Mouse (Mus musculus): ENCODE measurements around the gene Rundc1. TPM values are rescaled to one million over a fixed set of nuclear protein-coding genes. Genes with fewer than 3 reads are reported as not detected.
"Not testable (repeated sequence)": the region's sequence is repeated elsewhere in the genome, so short reads cannot be mapped to it uniquely, and the experiment has no call there.

Rundc1 gene
- polyA plus RNA-seq (2012; rRNA removed): 24.7 and 27.6 TPM in 2 replicates

DNA sequence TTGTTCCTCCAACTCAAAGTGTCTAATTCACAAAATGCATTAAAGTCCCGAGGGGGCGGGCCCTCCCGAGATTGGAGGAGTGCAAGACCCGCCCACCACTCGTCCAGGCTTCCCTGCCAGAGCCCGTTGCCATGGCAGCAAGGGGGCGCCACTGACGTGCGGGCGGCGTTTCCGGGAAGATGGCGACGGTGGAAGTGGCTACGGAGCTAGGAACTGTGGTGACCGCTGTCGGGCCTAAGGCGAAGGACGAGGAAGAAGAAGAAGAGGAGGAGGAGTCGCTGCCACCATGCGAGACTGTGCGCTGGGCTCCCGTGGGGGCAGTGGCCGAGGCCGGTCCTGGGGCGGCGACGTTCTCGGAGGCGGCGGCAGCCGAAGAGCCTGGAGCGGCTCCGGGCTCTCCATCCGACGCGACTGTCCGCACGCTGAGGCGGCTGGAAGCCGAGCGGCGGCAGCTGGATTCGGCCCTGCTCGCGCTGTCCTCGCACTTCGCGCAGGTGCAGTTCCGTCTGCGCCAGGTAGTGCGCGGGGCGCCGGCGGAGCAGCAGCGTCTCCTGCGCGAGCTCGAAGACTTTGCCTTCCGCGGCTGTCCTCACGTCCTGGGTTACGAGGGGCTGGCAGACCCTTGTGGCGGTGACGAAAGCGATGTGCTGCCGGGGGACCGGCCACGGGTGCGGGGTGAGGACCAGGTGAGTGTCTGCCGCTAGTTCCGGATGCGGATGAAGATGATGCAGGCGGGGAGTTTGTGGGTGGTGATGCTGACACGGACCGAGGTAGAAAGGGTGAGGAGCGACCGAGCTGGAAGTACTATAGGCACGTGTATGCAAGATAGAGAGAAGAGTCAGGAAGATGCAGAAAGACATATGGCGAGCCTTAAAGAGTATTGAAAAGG is at the start of gene Rundc1, which contains the start of gene Ptges3l:
Rundc1 (plus strand) TSS at position 161 of the 889 bp plus-strand sequence.
Ptges3l (minus strand) TSS at position 409 of the 889 bp plus-strand sequence.
- Histone ChIP-seq H3K4me1 (ENCODE audit: control insufficient read depth, insufficient read depth, low read length) (peaks cover 18% of the 10 kb centered on the region), H3K36me3 (ENCODE audit: control insufficient read depth, insufficient read depth, low read length) (no peaks in the 10 kb centered on the region), H3K4me3 (ENCODE audit: insufficient read depth, low read depth, low read length) (peak within 1 kb of the TSS; percentile 87), H3K27me3 (replicated peaks; ENCODE audit: control insufficient read depth, insufficient read depth, low read length) (no peaks in the 10 kb centered on the region), H3K27ac (ENCODE audit: insufficient read depth, low read depth, low read length) (peak within 1 kb of the TSS; percentile 78)
- TF ChIP-seq CTCF (conservative IDR thresholded peaks at IDR 0.05; ENCODE audit: insufficient read depth, insufficient read length, low read depth, low read length) (no peak), POLR2A (IDR thresholded peaks at IDR 0.05; ENCODE audit: low read depth, low read length) (peak; percentile 39)
- under 1% methylated on average over 81 of the region's 81 CpGs for WGBS
- peak; percentile 98 for DNase-seq

- peak; percentile 45 for DNase-seq
These were observed 46.7 kb upstream of the Rundc1 start for GRCm38 (mm10) chr11:101378196-101378595.

GRCm38 (mm10) chr11:101378926-101379325 is 46.0 kb upstream of the Rundc1 start:
- TF ChIP-seq POLR2A (IDR thresholded peaks at IDR 0.05; ENCODE audit: low read depth, low read length) (peak; percentile 69), CTCF (conservative IDR thresholded peaks at IDR 0.05; ENCODE audit: insufficient read depth, insufficient read length, low read depth, low read length) (no peak)
- no peaks in the 10 kb centered on the region for H3K27me3 ChIP-seq (replicated peaks; ENCODE audit: control insufficient read depth, insufficient read depth, low read length)
- no peak overlapping the region for H3K4me3 ChIP-seq (ENCODE audit: insufficient read depth, low read depth, low read length)
- peak; percentile 69 for DNase-seq
- H3K27ac ChIP-seq (ENCODE audit: insufficient read depth, low read depth, low read length): no peak overlapping the region
- H3K4me1 ChIP-seq (ENCODE audit: control insufficient read depth, insufficient read depth, low read length): no peaks in the 10 kb centered on the region
- 49% methylated on average over 6 of the region's 6 CpGs for WGBS
- peaks cover 13% of the 10 kb centered on the region; the same call in 1 of the 2 replicates for H3K36me3 ChIP-seq (ENCODE audit: control insufficient read depth, insufficient read depth, low read length)

More at GRCm38 (mm10) chr11:101378196-101378595, 46.7 kb upstream of the Rundc1 start:
- not testable (repeated sequence) for H3K4me1 ChIP-seq (ENCODE audit: control insufficient read depth, insufficient read depth, low read length); H3K27ac ChIP-seq (ENCODE audit: insufficient read depth, low read depth, low read length); H3K4me3 ChIP-seq (ENCODE audit: insufficient read depth, low read depth, low read length); H3K27me3 ChIP-seq (replicated peaks; ENCODE audit: control insufficient read depth, insufficient read depth, low read length)
- H3K36me3 ChIP-seq (ENCODE audit: control insufficient read depth, insufficient read depth, low read length): peaks cover 16% of the 10 kb centered on the region; the same call in 1 of the 2 replicates
- 70% methylated on average over 8 of the region's 8 CpGs for WGBS

DNA sequence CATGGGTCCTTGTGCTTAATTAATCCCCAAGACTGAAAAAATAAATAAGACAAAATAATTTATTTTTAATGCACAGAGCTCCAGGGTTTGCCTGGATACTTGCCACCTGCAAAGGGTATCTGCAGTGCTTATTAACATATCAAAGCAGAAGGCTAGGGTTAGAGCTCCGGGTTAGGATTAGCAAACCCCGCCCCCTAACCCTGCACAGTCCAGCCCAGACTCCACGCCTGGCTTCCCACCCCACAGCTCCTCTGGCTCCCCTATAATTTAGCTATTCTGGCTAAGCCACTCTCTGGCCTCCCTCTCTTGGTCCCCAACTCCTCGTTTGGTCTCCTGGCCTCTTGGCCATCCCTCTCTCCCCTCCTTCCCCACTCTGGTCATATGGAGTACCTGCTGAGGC is 43.1 kb upstream of the Rundc1 start:
- Histone ChIP-seq H3K27me3 (replicated peaks; ENCODE audit: control insufficient read depth, insufficient read depth, low read length) (no peaks in the 10 kb centered on the region), H3K27ac (ENCODE audit: insufficient read depth, low read depth, low read length) (no peak overlapping the region), H3K4me3 (ENCODE audit: insufficient read depth, low read depth, low read length) (no peak overlapping the region), H3K36me3 (ENCODE audit: control insufficient read depth, insufficient read depth, low read length) (peaks cover 2% of the 10 kb centered on the region; the same call in 1 of the 2 replicates), H3K4me1 (ENCODE audit: control insufficient read depth, insufficient read depth, low read length) (no peaks in the 10 kb centered on the region)
- WGBS: 29% methylated on average over 4 of the region's 4 CpGs
- TF ChIP-seq POLR2A (IDR thresholded peaks at IDR 0.05; ENCODE audit: low read depth, low read length) (no peak), CTCF (conservative IDR thresholded peaks at IDR 0.05; ENCODE audit: insufficient read depth, insufficient read length, low read depth, low read length) (no peak)
- DNase-seq: no peak

GRCm38 (mm10) chr11:101395110-101395509 is 29.8 kb upstream of the Rundc1 start:
- Histone ChIP-seq H3K4me3 (ENCODE audit: insufficient read depth, low read depth, low read length) (no peak overlapping the region), H3K4me1 (ENCODE audit: control insufficient read depth, insufficient read depth, low read length) (peaks cover 6% of the 10 kb centered on the region), H3K27me3 (replicated peaks; ENCODE audit: control insufficient read depth, insufficient read depth, low read length) (no peaks in the 10 kb centered on the region), H3K27ac (ENCODE audit: insufficient read depth, low read depth, low read length) (no peak overlapping the region; the same call in 1 of the 2 replicates), H3K36me3 (ENCODE audit: control insufficient read depth, insufficient read depth, low read length) (no peaks in the 10 kb centered on the region)
- DNase-seq: peak; percentile 92
- TF ChIP-seq CTCF (conservative IDR thresholded peaks at IDR 0.05; ENCODE audit: insufficient read depth, insufficient read length, low read depth, low read length) (peak; percentile 98), POLR2A (IDR thresholded peaks at IDR 0.05; ENCODE audit: low read depth, low read length) (no peak)
- WGBS: under 1% methylated on average over 8 of the region's 8 CpGs

GRCm38 (mm10) chr11:101415306-101415705 is 9.6 kb upstream of the Rundc1 start:
- H3K27ac ChIP-seq (ENCODE audit: insufficient read depth, low read depth, low read length): no peak overlapping the region
- 75% methylated on average over 2 of the region's 2 CpGs for WGBS
- no peak overlapping the region for H3K4me3 ChIP-seq (ENCODE audit: insufficient read depth, low read depth, low read length)
- H3K27me3 ChIP-seq (replicated peaks; ENCODE audit: control insufficient read depth, insufficient read depth, low read length): no peaks in the 10 kb centered on the region
- H3K36me3 ChIP-seq (ENCODE audit: control insufficient read depth, insufficient read depth, low read length): peaks cover 2% of the 10 kb centered on the region; the same call in 1 of the 2 replicates
- H3K4me1 ChIP-seq (ENCODE audit: control insufficient read depth, insufficient read depth, low read length): peaks cover 9% of the 10 kb centered on the region; the same call in 1 of the 2 replicates
- TF ChIP-seq POLR2A (IDR thresholded peaks at IDR 0.05; ENCODE audit: low read depth, low read length): no peak
- no peak for TF ChIP-seq CTCF (conservative IDR thresholded peaks at IDR 0.05; ENCODE audit: insufficient read depth, insufficient read length, low read depth, low read length)
- no peak for DNase-seq

DNA sequence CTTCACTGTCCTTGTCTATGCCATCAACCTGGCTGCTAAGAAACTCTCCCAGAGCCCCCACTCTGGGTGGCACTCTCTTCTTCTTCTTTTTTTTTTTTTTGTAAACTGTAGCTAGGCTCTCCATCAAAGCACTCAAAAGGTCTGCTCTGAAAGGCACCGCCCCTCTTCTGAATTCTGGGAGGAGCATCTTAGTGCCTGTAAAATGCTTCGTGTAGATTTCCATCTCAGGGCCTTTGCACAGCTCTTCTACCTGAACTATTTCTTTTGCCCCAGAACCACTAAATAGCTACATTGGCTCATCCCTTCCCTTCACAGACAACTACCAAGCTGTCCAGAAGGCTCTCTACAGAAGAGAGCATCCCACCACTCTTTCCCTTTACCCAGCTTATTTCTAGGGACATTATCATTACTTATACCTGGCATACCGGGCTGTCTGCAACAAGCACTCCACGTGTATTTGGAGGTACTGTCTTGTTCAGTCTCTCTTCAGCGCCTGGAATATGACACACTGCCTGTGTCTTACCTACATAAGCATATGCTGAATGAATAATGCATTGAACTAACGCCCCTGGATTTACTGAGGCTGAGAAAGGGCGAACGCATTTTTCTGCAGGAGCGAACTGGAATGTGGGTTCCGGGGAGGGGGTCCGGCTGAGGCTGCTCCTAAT is 8.3 kb upstream of the Rundc1 start:
- WGBS: 2% methylated on average over 11 of the region's 11 CpGs

More for the DNA sequence above, 8.3 kb upstream of the Rundc1 start:
- no peak overlapping the region for H3K27ac ChIP-seq (ENCODE audit: insufficient read depth, low read depth, low read length)
- H3K4me3 ChIP-seq (ENCODE audit: insufficient read depth, low read depth, low read length): peak overlapping the region; percentile 91
- peaks cover 9% of the 10 kb centered on the region; the same call in 1 of the 2 replicates for H3K4me1 ChIP-seq (ENCODE audit: control insufficient read depth, insufficient read depth, low read length)
- TF ChIP-seq POLR2A (IDR thresholded peaks at IDR 0.05; ENCODE audit: low read depth, low read length) (no peak), CTCF (conservative IDR thresholded peaks at IDR 0.05; ENCODE audit: insufficient read depth, insufficient read length, low read depth, low read length) (no peak)
- no peaks in the 10 kb centered on the region for H3K27me3 ChIP-seq (replicated peaks; ENCODE audit: control insufficient read depth, insufficient read depth, low read length)
- no peaks in the 10 kb centered on the region for H3K36me3 ChIP-seq (ENCODE audit: control insufficient read depth, insufficient read depth, low read length)
- peak; percentile 25 for DNase-seq
